Mouse (Mus musculus) heart, postnatal 0 days (tissue): ENCODE data around the gene Elobl.

Experiments
- CTCF ChIP-seq: IDR thresholded peaks from 2 replicates; pipeline ENCODE4 v1.5.1; 2016; ENCODE audit warnings: antibody characterized with exemption, control low read depth, low read depth
- EP300 ChIP-seq: IDR thresholded peaks from 2 replicates; pipeline ENCODE4 v1.6.1; 2016; ENCODE audit warnings: antibody characterized with exemption, low read depth

- TF ChIP-seq EP300 (no peak), CTCF (no peak)
These were observed 16.7 kb downstream of the Elobl start for GRCm38 (mm10) chr11:88949802-88950639.
